Mouse (Mus musculus) embryonic fibroblast, embryonic 13.5 days (primary cell): ENCODE measurements around the gene Fscn1. TPM values are rescaled to one million over a fixed set of nuclear protein-coding genes. Genes with fewer than 3 reads are reported as not detected.

ENCODE experiments used
- H3K27ac ChIP-seq: 2 replicates; pipeline ENCODE4 v1.5.1; 2012; ENCODE audit warnings: low read length, control low read depth, inconsistent platforms; ENCODE audit not compliant: insufficient read depth
- H3K4me1 ChIP-seq: 2 replicates; pipeline ENCODE4 v1.6.1; 2011; ENCODE audit warnings: low read length; ENCODE audit not compliant: control insufficient read depth, insufficient read depth
- H3K4me3 ChIP-seq: 2 replicates; pipeline ENCODE4 v1.5.1; 2011; ENCODE audit warnings: mild to moderate bottlenecking, control low read depth, low read length; ENCODE audit not compliant: insufficient read depth
- CTCF ChIP-seq: IDR thresholded peaks from 2 replicates; pipeline ENCODE4 v1.5.1; 2011; ENCODE audit warnings: mild to moderate bottlenecking, control low read depth, low read length, moderate library complexity, borderline replicate concordance; ENCODE audit not compliant: insufficient read depth
- POLR2A ChIP-seq: IDR thresholded peaks from 2 replicates; pipeline ENCODE4 v1.6.1; 2011; ENCODE audit warnings: low read depth, mild to moderate bottlenecking, control low read depth, low read length, moderate library complexity
- polyA plus RNA-seq: library from polyadenylated mRNA; stranded (reverse); fragments of >200 nt; gene quantifications from 2 replicates; pipeline ENCODE4 v1.2.4, GENCODE M21; 2011; ENCODE audit warnings: low read depth; ENCODE audit not compliant: missing spikeins, insufficient read length

Gene Fscn1
- polyA plus RNA-seq, 1 experiment = 323 TPM

GRCm38 (mm10) chr5:142922251-142922650 lies 37.9 kb upstream of the Fscn1 start:
- peaks cover 18% of the 10 kb centered on the region for H3K4me1 ChIP-seq
- TF ChIP-seq CTCF (no peak), POLR2A (no peak)
- H3K27ac ChIP-seq = no peak overlapping the region
- H3K4me3 ChIP-seq = no peak overlapping the region

GRCm38 (mm10) chr5:142923781-142924180 lies 36.4 kb upstream of the Fscn1 start:
- Histone ChIP-seq H3K4me3 (no peak overlapping the region), H3K4me1 (peaks cover 19% of the 10 kb centered on the region), H3K27ac (no peak overlapping the region)
- TF ChIP-seq CTCF = no peak
- no peak for TF ChIP-seq POLR2A

GRCm38 (mm10) chr5:142924336-142924959 lies 35.7 kb upstream of the Fscn1 start:
- H3K4me1 ChIP-seq = peaks cover 19% of the 10 kb centered on the region
- TF ChIP-seq CTCF (no peak), POLR2A (no peak)
- H3K27ac ChIP-seq = no peak overlapping the region
- H3K4me3 ChIP-seq = no peak overlapping the region

- Histone ChIP-seq H3K4me1 (peaks cover 15% of the 10 kb centered on the region), H3K4me3 (no peak overlapping the region), H3K27ac (peak overlapping the region; percentile 85)
- TF ChIP-seq POLR2A = no peak
- TF ChIP-seq CTCF = no peak
Observed at GRCm38 (mm10) chr5:142926204-142926939, 33.8 kb upstream of the Fscn1 start.

- H3K27ac ChIP-seq = peak overlapping the region; percentile 85
Observed at GRCm38 (mm10) chr5:142926940-142927228, 33.3 kb upstream of the Fscn1 start.

GRCm38 (mm10) chr5:142927341-142927930 lies 32.7 kb upstream of the Fscn1 start:
- no peak for TF ChIP-seq CTCF
- H3K4me1 ChIP-seq = peaks cover 12% of the 10 kb centered on the region
- peak overlapping the region; percentile 85 for H3K27ac ChIP-seq
- H3K4me3 ChIP-seq = no peak overlapping the region

More at GRCm38 (mm10) chr5:142926940-142927228, 33.3 kb upstream of the Fscn1 start:
- Histone ChIP-seq H3K4me3 (no peak overlapping the region), H3K4me1 (peaks cover 12% of the 10 kb centered on the region)
- TF ChIP-seq POLR2A (no peak), CTCF (no peak)

- peak overlapping the region; percentile 37 for H3K4me3 ChIP-seq
- peak overlapping the region; percentile 91 for H3K27ac ChIP-seq
- peaks cover 12% of the 10 kb centered on the region for H3K4me1 ChIP-seq
- peak; percentile 60 for TF ChIP-seq POLR2A
- no peak for TF ChIP-seq CTCF
Observed at GRCm38 (mm10) chr5:142928749-142929399, 31.3 kb upstream of the Fscn1 start.

- Histone ChIP-seq H3K4me1 (peaks cover 12% of the 10 kb centered on the region), H3K27ac (peak overlapping the region; percentile 91), H3K4me3 (peak overlapping the region; percentile 37)
- peak; percentile 13; the same call in 1 of the 2 replicates for TF ChIP-seq POLR2A
- no peak for TF ChIP-seq CTCF
Observed at GRCm38 (mm10) chr5:142929400-142929752, 30.8 kb upstream of the Fscn1 start.

- no peak for TF ChIP-seq CTCF
- TF ChIP-seq POLR2A = 0 out of 2 replicates have a peak, but pooled peaks have one; percentile 23
- Histone ChIP-seq H3K27ac (peak overlapping the region; percentile 25; the same call in 1 of the 2 replicates), H3K4me1 (peaks cover 6% of the 10 kb centered on the region; the same call in 1 of the 2 replicates), H3K4me3 (no peak overlapping the region)
Observed at GRCm38 (mm10) chr5:142931241-142931745, 28.9 kb upstream of the Fscn1 start.

- Histone ChIP-seq H3K4me1 (peaks cover 2% of the 10 kb centered on the region; the same call in 1 of the 2 replicates), H3K27ac (peak overlapping the region; percentile 25), H3K4me3 (no peak overlapping the region)
- TF ChIP-seq CTCF (peak; percentile 59; the same call in 1 of the 2 replicates), POLR2A (no peak; the same call in 1 of the 2 replicates)
Observed at GRCm38 (mm10) chr5:142932084-142932685, 28.0 kb upstream of the Fscn1 start.
